Mouse (Mus musculus) cerebellum, adult 9-11 months (tissue): ENCODE data around the gene Plgrkt.
A peak's percentile ranks its signal among the peaks of the same experiment; 100 is the strongest.

ENCODE experiments used
- DNase-seq: peaks from one replicate; pipeline ENCODE4 v3.0.0; 2022

The Plgrkt gene

DNA sequence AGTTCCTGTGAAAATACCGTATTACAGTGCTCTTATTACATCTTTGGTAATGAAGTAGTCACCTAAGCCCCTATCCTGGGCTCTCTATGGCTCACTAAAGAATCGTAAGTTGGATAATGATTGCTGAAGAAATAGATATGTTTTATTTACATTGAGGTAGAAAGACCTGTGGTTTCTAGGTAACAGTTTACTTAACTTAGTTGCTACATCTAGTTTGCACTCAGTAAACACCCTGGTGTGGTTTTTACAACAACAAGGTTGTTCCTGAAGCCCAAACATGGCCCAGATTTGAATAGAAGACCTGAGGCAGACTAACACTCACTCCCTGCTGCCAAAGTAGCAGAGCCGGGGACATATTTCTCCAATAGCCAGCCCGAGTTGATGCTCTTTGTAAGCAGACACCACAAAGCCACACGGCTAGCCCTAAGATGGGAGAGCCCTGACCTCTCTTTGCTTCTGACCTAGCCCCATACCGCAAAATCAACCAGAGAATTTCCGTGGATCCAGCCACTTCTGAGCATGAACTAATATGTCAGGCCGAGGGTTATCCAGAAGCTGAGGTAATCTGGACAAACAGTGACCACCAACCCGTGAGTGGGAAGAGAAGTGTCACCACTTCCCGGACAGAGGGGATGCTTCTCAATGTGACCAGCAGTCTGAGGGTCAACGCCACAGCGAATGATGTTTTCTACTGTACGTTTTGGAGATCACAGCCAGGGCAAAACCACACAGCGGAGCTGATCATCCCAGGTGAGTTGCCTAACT, 12.8 kb upstream of the Plgrkt start:
- no peak for DNase-seq

GRCm38 (mm10) chr19:29376382-29376781, 9.2 kb upstream of the Plgrkt start:
- no peak for DNase-seq

DNA sequence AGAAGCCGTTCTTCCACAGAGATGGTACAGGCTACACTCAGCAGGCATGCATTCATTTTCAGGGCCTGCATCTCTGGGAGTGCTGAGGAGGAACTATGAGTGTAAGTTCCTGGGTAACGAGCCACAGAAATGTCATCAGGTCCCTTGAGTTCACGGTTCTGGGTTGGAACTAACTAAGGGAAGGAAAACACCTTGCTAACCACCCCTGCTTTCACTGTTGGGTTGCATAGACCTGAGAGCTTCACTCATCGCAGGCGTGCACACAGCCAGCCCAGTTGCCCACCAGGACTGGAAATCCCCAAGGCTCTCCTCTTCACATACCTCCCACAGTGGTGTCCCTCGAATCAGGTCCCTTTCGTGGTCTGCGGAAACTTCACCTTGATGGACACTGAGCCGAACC, 7.8 kb upstream of the Plgrkt start:
- no peak for DNase-seq

DNA sequence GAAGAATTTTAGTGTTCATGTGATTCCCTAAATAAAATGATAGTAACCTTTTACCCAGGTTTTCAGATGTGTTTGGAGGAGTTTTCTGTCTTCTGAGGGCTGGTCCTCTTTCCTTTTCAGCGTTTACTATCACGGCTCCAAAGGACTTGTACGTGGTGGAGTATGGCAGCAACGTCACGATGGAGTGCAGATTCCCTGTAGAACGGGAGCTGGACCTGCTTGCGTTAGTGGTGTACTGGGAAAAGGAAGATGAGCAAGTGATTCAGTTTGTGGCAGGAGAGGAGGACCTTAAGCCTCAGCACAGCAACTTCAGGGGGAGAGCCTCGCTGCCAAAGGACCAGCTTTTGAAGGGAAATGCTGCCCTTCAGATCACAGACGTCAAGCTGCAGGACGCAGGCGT, 6.2 kb upstream of the Plgrkt start:
- DNase-seq = no peak

DNA sequence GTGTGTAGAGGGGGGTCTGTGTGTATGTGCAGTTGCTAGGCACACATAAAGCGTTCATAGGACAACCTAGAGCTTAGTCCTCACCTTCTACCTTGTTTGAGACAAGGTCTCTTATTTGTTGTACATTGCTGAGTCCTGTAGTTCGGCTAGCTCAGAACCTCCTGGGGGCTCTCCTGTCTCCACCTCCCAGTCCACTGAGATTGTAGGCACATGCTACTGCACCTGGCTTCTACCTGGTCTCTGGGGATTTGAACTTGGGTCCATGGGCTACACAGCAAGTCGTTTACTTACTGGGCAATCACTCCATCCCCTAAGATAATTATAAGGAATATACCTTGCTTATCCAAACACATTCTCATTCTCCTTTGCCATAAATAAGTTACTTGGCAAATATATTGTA, 5.4 kb upstream of the Plgrkt start:
- no peak for DNase-seq

GRCm38 (mm10) chr19:29372138-29372537, 4.9 kb upstream of the Plgrkt start:
- DNase-seq = no peak

DNA sequence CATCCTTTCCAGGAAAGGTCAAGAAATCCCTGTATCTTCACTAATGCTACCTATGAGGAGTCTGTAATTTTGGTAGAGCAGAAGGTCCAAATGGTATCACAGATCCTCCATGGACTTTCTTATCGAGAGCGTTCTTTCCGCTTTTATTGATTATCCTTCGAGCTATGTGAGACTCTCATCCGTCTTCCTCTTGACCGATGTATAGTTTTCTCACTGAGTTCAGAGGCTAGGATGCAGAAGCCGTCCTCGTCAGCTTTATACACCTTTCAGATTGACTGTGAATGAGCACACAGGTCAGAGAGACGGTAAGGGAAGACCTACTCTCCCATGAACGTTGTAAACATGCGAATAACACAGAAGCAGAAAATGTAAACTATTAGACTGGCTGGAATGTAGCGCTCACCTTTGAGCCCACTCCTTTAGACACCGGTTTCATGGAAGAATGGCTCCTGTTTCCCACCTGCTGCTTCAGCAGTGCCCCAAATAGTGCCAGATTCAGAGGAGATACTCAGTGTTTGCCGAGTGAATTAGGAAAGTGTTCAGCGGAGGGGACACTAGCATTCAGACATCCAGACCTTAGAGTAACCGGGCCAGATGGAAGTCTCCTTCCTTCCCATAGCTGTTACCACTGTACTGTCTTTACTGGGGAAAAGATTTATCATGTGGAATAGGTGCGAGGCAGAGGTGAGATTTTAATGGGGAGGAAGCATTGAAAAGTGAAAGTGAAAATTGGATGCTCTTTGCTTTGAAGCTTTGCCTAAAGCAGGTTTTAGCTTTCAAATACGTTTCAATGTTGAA, 4.3 kb upstream of the Plgrkt start:
- DNase-seq = no peak

DNA sequence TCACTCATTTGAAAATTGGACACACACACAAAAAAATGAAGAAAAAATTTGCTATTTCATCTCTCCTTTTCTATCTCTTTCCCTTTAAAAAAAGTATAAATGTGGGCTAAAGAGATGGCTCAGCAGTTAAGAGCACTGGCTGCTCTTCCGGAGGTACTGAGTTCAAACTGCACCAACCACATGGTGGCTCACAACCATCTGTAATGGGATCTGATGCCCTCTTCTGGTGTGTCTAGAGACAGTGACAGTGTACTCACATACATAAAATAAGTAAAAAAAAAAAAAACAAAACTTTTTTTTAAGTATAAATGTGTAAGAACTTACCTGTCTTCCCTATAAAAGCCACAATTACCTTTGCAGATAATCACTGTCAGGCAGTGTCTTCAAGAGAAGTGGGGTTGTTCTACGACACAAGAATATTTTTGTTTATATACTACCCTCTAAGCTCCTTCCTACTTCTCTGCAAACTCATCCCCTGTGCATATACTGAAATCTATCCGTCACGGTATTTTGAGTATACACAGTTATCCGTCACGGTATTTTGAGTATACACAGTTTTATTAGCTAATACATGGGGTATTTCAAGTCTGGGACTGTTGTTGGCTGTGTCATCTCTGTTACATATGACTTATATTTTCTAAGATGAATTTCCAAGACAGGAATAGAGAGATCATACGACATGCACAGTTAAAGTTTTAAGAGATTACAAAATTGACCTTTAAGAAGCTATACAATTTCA, 3.5 kb upstream of the Plgrkt start:
- no peak for DNase-seq

GRCm38 (mm10) chr19:29370112-29370511, 2.9 kb upstream of the Plgrkt start:
- DNase-seq = no peak

DNA sequence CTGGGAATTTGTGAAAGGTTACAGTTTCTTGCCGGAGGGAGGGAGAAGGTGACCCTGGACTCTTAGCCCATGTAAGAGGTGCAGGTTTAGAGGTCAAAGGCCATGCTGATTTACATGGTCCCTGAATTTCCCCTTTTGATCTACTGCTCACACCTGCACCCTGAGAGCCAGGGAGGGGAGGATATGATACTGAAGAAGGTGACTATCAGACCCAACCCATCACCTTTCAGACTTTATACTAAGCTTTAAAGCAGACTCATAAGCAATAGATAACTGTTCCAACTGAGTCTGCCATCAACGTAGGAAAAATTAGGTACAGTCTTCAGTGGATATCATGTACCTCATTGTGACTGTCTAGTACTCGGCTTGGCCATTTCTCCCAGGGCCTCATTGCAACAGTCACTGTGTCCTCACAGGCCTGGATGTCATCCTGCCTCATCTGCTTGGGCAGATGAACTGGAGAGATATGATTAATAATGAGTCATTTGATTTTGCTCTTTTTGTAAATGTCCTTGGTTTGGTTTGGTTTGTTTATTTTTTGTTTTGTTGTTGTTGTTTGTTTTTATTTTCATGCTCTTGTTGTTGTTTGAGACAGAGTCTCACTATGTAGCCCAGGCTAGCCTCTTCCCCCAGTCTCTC, 1.6 kb upstream of the Plgrkt start:
- no peak for DNase-seq

- no peak for DNase-seq
Measured at GRCm38 (mm10) chr19:29368041-29368440, 851 bp upstream of the Plgrkt start.

GRCm38 (mm10) chr19:29366226-29366968, 793 bp downstream of the Plgrkt start:
- no peak for DNase-seq

- DNase-seq = no peak
Measured at GRCm38 (mm10) chr19:29365105-29365504, 2.1 kb downstream of the Plgrkt start.

GRCm38 (mm10) chr19:29364076-29364475, 3.1 kb downstream of the Plgrkt start:
- no peak for DNase-seq

DNA sequence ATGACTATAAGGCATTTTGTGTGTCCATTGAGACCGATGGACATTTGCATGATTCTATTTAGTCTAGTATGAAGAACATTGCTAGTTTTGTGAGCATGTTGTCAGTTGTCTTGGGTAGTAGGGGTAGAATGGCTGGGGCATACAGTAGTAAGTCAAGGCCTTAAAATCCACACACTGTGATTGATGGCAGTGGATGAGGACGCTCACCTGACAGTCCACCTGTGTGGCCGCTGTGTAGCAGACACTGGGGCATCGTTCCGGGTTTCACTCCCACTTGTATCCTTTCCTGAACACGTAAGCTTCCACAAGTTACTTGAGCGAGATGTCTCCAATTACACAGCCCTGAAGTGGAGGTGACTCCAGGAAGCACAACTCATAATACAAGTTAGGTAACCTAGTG, 3.6 kb downstream of the Plgrkt start:
- no peak for DNase-seq

DNA sequence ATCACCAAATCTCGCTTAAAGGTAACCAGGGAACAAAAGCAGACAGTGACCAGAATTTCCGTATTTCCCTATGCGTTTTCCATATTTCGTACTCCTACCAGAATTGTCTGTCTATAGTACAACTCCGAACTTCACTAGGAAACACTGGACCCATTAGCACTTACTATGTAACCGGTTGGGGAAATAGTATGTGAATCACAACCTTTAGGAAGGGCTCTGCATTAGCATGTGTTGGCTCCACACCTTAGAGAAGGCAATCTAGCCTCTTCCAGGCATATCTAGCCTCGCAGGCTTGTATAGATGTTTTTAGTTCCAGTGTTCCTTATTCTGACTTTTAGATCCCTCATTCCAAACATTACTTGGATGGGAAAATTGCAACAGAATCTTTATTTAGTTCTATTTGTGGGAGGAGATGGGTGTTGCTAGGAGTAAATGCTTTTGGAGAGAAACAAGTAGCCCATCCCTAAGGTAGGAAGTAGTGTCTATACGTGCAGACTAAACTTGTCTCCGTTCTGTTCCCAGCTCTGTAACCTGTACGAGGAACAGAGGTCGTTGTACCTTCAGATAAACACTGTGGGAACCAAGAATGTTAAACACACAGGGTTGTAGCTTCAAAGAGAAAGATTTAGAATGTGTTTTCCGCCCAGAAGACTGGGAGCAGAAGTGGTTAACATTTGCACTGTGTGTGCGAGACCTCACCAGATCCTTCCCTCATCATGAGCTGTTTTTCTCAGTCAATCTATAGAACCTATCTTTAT, 4.8 kb downstream of the Plgrkt start:
- DNase-seq = no peak

- peak; percentile 96 for DNase-seq
Measured at GRCm38 (mm10) chr19:29361468-29362130, 5.6 kb downstream of the Plgrkt start.

DNA sequence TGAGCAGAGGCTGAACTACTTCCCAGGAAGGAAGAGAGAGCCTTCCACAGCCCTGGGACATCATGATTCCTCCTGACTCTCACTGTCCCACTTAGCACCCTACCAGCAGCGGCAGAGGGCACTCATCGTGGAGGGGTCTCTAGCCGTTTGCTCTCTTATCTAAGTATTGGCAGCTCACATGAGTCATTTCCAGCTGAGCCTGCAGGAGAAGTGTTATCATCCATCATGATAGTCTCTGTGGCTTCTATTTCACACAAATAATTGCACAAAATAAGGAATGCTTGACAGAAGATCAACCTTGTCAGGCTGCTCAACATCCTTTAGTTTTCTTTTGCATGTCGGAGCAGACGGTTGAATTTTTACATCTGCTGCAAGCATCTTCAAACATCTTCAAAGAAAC, 6.9 kb downstream of the Plgrkt start:
- DNase-seq = no peak

DNA sequence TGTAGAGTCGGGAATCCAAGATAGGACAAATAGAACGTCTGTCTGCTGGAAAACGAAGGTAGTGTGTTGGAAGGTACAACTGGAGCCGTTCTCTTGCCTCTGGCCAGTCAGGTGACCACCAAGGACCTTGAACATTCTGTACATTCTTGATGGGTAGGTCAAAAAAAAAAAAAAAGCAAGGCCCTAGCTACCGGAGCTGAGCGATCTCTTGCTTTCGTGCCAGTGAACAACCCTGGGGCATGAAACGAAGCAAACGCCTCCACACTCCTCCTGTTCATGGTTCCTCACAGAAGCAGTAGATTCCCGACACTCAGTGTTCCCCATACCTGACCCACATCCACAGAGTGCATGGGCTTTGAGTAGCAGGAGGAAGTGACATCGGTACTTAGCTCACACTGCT, 10.9 kb downstream of the Plgrkt start:
- no peak for DNase-seq

DNA sequence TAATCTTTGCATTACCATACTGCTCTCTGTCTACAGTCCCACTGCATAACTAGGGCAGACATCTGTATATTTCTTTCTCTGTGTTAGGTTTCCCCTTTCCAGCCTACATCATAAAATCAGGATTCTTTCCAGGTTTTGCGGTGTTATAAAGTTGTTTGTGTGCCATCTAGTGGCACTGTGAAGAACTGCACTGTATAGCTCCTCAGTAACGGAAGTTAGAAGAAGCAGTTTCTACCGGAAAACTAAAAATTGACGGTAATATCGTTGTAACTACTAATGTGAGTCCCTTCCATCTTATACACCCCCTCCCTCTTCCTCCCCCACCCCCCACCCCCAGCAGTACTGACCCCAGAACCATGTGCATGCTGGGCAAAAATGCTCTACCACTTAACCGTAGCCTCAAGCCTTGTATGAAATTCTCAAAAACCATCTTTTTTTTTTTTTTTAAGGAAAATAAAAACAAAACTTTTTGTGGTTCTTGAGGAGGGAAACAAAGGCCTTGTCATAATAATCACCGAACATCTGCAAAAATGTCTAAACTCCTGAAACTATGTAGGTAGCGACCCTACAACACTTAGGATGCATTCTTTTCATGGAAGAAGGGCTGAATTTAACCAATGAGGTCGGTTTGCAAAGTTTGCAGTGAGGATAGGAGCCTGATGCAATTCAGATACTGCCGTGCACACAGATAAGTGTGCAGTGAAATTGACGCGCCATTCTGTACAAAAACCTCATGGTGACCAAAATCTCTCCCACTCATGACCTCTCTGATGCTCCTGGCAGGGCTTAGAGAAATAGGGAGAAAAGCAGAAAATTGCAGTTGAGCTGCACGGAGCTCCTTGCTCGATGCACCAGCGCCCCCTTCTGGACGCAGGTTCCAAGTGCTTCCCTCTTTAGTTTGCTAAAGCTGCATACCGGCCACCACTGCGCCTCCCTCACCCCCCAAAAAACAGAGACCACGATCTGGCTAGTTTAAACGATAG, 12.0 kb downstream of the Plgrkt start:
- peak; percentile 78 for DNase-seq
